Mouse (Mus musculus) urinary bladder, postnatal 10 days (tissue): ENCODE measurements at regions not wholly inside any gene's neighbourhood (a gene's known extent, or its start where the extent isn't known, plus 50 kb on each side); places are given as distances from the start of the nearest gene placed in this dataset.

Source experiments
- DNase-seq: peaks from one replicate; pipeline ENCODE4 v3.0.0; 2022; ENCODE audit warnings: low spot score

GRCm38 (mm10) chr13:42358588-42358987 is 57.3 kb downstream of the Edn1 start:
- DNase-seq, result no peak

DNA sequence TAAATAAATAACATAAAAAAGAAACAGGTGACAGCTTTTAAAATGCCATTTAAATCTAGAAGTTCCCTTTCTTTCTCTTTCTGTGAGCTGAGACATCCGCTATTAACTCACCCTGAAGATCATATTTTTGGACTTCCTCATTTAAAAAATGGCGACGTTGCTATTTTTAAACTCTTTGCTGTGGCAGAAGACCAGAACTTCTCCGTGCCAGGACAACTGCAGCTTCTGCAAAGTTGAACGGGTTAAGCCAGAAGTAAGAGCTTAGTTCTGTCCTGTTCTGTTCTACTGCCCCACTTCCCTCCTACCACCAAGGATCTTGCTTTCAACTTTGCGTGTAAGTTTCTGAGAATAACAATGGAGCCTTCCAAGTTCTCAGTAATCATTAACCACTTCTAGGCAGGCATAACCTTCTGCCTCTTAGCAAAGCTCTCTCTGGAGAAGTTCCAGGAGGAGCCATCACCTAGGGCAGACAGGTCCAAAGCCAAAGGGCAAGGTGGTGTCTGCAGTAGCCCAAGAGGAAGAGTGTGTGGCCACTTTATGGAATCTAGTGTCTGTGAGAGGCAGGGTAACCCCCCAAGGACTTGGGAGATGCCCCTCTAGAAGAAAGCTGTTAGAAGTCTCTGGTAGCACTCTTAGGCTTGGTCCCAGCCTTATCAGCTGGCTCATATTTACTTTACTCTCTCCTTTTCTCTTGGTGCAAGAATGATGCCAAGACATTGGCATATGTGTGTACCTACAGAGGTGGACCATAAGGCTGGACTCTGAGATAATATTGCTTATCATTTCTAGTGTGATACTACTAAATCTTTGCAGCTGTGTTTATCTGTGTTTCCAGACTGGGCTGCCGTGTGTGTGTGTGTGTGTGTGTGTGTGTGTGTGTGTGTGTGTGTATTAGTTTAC is 66.6 kb downstream of the Edn1 start:
- DNase-seq, result no peak

GRCm38 (mm10) chr13:42369826-42370225 is 68.5 kb downstream of the Edn1 start:
- no peak for DNase-seq

GRCm38 (mm10) chr13:42372201-42372600 is 70.9 kb downstream of the Edn1 start:
- DNase-seq, result no peak

DNA sequence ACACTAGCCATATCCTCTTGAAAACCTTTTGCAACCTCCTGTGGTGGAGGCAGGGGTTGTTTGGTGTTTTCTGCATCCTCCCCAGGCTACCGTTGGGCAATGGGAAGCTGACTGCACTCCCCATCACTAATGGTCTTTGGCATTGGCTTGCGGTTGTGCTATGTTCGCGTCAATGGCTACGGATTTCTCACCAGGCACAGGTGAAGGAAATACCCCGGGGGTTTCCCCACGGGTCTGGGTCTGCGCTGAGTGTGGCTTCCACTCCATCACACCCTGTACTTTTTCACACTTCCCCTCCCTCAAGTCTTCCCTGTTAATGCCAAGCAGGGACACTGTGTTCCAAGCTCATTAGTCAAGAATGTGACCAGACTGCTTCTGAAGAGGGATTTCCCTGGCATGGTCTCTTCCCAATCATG is 72.9 kb downstream of the Edn1 start:
- no peak for DNase-seq

- no peak for DNase-seq
Measured at GRCm38 (mm10) chr13:42379675-42380074, 78.4 kb downstream of the Edn1 start.

DNA sequence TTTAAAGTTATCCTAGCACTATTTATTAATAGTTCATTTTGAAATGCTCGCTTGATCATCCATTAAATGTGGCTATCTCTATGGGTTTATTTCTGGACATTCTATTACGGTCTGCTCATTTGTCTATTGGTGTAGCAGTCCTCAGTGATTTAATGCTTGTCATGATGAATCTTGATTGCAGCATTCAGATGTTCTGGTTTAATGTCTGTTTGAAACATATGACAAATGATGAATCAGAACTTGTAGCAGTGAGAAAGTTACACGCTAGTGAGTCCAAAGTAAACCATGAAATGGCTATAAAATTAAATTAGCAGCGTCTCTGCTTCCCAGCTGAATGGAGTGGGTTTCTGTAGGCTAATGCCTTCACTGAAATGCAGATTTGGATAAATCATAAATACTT is 81.8 kb downstream of the Edn1 start:
- no peak for DNase-seq

GRCm38 (mm10) chr13:42390389-42390788 is 89.1 kb downstream of the Edn1 start:
- no peak for DNase-seq

- DNase-seq, result no peak
Measured at GRCm38 (mm10) chr13:42391330-42392005, 90.2 kb downstream of the Edn1 start.

GRCm38 (mm10) chr13:42392701-42393100 is 91.4 kb downstream of the Edn1 start:
- DNase-seq, result no peak

- no peak for DNase-seq
Measured at GRCm38 (mm10) chr13:42394572-42394971, 93.3 kb downstream of the Edn1 start.

DNA sequence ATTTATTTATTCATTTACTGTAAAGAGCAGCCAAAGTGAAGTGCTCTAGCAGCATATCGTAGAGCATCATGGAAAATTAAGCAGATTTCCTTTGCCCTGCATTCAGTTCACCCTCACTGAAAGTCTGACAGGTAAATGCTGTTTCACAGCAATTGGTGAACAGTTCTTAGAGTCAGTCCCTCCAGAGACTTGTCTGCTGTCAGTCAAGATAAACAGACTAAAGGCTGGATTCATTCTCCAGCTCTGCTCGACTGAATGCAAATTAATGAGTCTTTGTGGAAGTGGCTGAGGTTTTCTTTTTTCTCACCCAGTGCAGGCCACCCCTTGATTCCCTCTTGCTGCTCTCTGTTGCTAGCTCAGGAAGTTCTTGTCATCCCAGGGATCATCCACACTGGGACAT is 100.2 kb downstream of the Edn1 start:
- DNase-seq, result no peak

DNA sequence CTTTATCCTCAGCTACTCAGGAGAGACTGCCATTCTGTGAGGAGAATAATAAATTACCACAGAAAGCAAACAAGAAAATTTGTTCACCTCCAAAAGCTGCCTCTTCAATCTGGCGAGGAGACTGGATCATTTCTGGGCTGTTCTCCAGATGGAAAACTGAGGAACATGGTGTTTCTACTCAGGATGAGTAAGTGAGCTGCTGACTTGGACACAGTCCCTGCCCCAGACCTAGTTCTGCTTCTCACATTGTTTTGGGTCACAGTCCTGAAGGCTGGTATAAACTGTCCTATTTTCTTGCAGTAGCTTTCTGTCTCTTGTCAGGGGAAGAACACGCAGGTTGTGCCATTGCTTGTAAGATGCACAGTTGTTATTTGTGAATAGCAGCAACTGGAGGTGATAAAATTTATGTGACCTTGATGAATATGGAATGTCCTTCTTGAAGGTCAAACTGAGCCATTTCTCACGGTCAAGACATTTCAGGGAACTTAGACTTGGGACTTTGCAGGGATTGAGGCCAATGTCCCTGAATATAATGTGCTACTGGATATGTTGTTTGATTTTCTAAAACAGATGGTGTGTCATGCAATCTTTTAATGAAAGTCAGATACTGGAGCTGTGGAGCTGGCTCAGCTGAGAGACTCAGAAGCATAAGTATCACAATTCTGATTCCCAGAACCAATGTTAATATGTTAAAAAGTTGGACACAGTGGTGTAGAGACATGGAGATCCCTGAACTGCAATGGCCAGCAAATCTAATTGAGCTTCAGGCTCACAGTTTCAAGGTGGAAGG is 102.2 kb downstream of the Edn1 start:
- DNase-seq, result no peak

GRCm38 (mm10) chr13:42412652-42413282 is 111.5 kb downstream of the Edn1 start:
- DNase-seq, result no peak

DNA sequence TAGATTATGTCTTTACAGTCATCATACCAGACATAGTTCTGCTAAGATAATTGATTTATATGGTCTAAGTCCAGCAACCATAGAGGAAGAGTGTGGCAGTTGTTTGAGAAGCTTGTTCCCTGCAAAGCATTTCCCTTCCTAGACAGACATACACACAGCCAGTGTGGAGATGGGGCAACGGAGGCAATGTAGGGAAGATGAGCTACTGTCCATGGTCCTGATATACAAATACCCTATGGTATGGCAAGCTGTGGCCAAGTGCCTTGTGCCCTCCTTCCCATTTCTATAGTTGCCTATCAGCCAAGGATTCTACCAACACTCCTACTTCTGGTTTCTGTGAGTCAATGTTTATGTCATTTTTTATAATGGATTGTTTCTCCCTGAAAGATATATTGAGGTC is 145.6 kb downstream of the Edn1 start:
- no peak for DNase-seq

GRCm38 (mm10) chr13:42453665-42454064 is 152.4 kb downstream of the Edn1 start:
- DNase-seq, result no peak

DNA sequence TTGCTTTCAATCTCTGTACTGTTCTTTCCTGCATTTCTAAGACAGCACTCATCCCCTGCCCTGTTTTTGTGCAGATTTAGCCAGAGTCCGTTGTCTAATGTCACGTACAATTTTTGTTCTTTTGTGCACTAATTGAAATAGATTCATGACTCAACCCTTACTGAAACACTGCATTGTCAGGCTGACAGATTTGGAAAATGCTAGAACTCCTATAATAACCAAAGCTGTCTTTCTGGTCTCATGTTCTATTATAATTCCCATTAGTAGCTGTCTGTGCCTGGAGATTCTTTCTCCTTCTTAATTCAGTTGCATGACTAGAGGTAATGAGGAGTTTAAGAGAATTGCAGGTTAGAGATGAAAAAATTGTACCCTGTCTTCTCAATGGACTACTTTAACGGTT is 158.6 kb downstream of the Edn1 start:
- no peak for DNase-seq

DNA sequence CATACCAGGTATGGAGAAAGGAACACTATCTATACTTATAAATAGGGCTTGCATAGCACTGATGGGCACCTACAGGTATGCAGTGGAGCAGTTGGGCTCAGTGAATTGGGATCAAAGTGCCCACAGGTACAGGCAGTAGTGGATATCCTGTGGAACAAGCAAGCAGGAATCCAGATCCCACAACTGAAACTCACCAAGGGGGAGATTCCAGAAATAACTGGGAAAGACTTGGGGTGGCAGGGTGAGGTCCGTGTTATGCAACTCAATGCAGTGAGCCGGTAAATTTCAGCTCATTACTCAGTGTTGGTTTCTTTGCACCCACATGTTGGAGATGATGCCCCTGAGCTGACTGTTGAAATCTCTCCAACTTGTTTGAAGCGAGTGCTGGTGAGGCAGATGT is 177.5 kb downstream of the Edn1 start:
- no peak for DNase-seq

DNA sequence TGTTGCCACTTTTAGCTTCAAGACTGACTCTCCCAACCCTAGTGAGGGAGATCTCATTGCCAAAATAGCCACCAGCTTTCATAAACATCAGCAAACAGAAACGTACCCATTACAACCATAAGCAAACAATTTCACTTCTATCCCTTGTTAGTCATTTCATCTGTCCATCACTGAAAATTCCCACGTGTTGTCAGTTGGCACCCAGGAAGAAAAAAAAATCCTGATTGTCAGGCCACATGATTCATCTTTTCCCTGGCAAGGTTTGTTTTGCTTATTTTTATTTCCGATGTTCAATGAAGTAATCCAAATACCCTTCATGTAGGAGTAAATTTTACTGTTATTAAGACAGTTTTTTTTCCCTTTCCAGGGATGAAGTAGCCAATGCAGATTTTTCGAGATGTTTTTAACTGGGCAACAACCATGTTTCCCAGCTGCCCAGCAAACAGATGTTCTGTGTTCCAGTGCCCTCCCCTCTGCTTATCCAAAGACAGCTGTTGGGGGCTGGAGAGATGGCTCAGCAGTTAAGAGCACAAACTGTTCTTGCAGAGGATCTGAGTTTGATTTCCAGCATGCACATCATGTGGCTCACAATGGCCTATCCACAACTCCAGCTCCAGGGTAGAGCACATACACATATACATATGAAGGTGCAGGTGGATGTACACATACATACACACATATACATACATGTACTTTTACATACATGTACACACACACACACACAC is 189.3 kb upstream of the Phactr1 start:
- no peak for DNase-seq

DNA sequence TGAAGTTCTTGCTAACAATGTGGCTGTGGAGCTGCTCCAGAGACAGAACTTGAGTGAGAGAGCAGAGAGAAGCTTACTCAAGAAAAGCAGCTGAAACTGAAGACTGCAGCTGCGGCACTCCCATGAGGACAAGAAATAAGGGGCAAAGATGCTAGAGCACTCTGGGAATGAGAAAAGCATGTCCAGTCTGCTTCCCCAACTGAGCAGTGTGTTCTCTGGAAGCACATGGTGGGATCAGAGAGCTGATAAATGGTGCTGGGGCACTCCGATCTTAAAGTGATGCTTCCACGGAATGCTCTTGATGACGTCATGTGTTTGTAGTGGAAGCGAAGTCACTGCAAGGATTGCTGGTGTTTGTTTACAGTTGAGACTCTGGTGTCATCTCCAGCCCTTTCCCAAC is 186.1 kb upstream of the Phactr1 start:
- DNase-seq, result no peak

- no peak for DNase-seq
Measured at GRCm38 (mm10) chr13:42498351-42498750, 182.1 kb upstream of the Phactr1 start.

- DNase-seq, result no peak
Measured at GRCm38 (mm10) chr13:42507535-42507934, 172.9 kb upstream of the Phactr1 start.
